Comparison of ENCODE assay signal across 14 mouse cellular contexts in the genomic region with DNA sequence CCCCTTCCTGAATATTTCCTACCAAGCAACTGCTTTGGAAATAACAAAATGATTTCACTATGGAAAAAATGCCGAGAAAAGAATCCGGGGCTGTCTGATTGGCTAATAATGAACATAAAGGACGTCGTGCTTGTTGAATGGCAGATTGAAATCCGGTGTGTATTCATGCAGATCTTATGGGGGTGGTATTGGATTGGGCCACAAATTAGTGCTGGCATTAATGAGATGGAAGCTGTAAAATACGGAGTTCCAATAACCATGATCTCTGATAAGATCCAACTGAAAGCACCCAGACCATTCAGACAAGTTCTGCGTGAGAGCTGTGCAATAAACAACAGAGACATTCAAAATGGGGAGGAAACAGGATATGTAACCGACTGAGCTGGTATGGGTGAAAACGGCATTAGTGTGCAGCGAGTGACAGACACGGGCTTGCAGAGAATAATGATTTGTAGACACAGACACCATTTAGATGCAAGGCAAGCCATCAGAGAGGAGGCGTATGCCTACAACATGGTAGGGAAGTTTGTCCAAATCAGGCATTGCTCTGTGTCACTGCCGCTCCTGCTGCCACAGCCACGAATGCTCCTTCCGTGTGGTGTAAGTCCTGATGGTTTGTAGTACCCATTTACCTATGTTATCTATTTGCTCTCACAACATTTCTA. TPM values are rescaled to one million over a fixed set of nuclear protein-coding genes. Genes with fewer than 3 reads are reported as not detected.
DNase-seq lines count a peak whose midpoint lies in the region; ATAC-seq lines count a peak whose summit lies in the region.
"Had no signal": no experiment of that assay in that cellular context is flagged by ENCODE, and none has a peak within 500 bp of the region (broad histone marks: within the 10 kb centered on the region; RNA-seq: fewer than 3 reads in every experiment).

No protein-coding gene starts in this region.

- WGBS in kidney, embryonic 15.5 days, result 51% methylated on average over 15 of the region's 15 CpGs
- 80% methylated on average over 15 of the region's 15 CpGs for WGBS in heart, embryonic 11.5 days (ENCODE audit: insufficient replicate concordance)

- H3K36me3 ChIP-seq in kidney, embryonic 15.5 days, result no peaks in the 10 kb centered on the region
- no peaks in the 10 kb centered on the region for H3K36me3 ChIP-seq in heart, embryonic 11.5 days (ENCODE audit: control insufficient read depth, insufficient read depth, low read length)
- H3K36me3 ChIP-seq: embryonic facial prominence, embryonic 13.5 days; intestine, embryonic 15.5 days; lung, embryonic 15.5 days had no signal

- DNase-seq in kidney, adult 9 months, result no peak
- peak; percentile 5 to 8 for DNase-seq in right cerebral cortex, adult 2 months (ENCODE audit: low spot score in 2 of 2)
- DNase-seq in right cerebral cortex, postnatal 25 days, result no peak
- peak; percentile 30 for DNase-seq in layer of hippocampus, postnatal 10 days (ENCODE audit: low spot score in 2 of 2)
- DNase-seq in lung, postnatal 10 days, result no peak
- DNase-seq: adrenal gland, postnatal 25 days; kidney, postnatal 4 days had no signal

- H3K9me3 ChIP-seq in kidney, embryonic 15.5 days (replicated peaks), result no peaks in the 10 kb centered on the region
- H3K9me3 ChIP-seq in heart, embryonic 11.5 days (replicated peaks; ENCODE audit: control insufficient read depth, low read length), result no peaks in the 10 kb centered on the region
- H3K9me3 ChIP-seq: embryonic facial prominence, embryonic 13.5 days; G1E; intestine, embryonic 15.5 days; lung, embryonic 15.5 days had no signal

- ATAC-seq in kidney, embryonic 15.5 days (replicated peaks; ENCODE audit: low FRiP score), result no peak
- ATAC-seq in heart, embryonic 11.5 days (replicated peaks; ENCODE audit: insufficient number of reproducible peaks, low FRiP score, low TSS enrichment), result no peak
- ATAC-seq: intestine, embryonic 15.5 days had no signal

- H3K4me3 ChIP-seq in kidney, embryonic 15.5 days (replicated peaks), result no peak overlapping the region
- H3K4me3 ChIP-seq in heart, embryonic 11.5 days (ENCODE audit: low read depth, low read length), result no peak overlapping the region
- H3K4me3 ChIP-seq: embryonic facial prominence, embryonic 13.5 days; intestine, embryonic 15.5 days; lung, embryonic 15.5 days had no signal

- peaks cover 12% of the 10 kb centered on the region; the same call in 1 of the 2 replicates for H3K4me1 ChIP-seq in kidney, embryonic 15.5 days
- H3K4me1 ChIP-seq in heart, embryonic 11.5 days (ENCODE audit: control insufficient read depth, insufficient read depth, low read length), result no peaks in the 10 kb centered on the region
- H3K4me1 ChIP-seq: embryonic facial prominence, embryonic 13.5 days; intestine, embryonic 15.5 days; lung, embryonic 15.5 days had no signal

- no peak overlapping the region for H3K9ac ChIP-seq in kidney, embryonic 15.5 days
- no peak overlapping the region for H3K9ac ChIP-seq in heart, embryonic 11.5 days (ENCODE audit: low read depth, low read length)
- H3K9ac ChIP-seq: embryonic facial prominence, embryonic 13.5 days; intestine, embryonic 15.5 days; lung, embryonic 15.5 days had no signal

- peak overlapping the region; percentile 4; the same call in 1 of the 2 replicates for H3K4me2 ChIP-seq in kidney, embryonic 15.5 days
- H3K4me2 ChIP-seq in heart, embryonic 11.5 days, result no peak overlapping the region
- H3K4me2 ChIP-seq: embryonic facial prominence, embryonic 13.5 days; intestine, embryonic 15.5 days; liver, embryonic 11.5 days; lung, embryonic 15.5 days had no signal

- H3K27me3 ChIP-seq in kidney, embryonic 15.5 days, result no peaks in the 10 kb centered on the region
- H3K27me3 ChIP-seq in heart, embryonic 11.5 days (ENCODE audit: control insufficient read depth, insufficient read depth, low read length), result no peaks in the 10 kb centered on the region
- H3K27me3 ChIP-seq: embryonic facial prominence, embryonic 13.5 days; intestine, embryonic 15.5 days; lung, embryonic 15.5 days had no signal

- no peak overlapping the region for H3K27ac ChIP-seq in kidney, embryonic 15.5 days
- no peak overlapping the region for H3K27ac ChIP-seq in heart, embryonic 11.5 days (ENCODE audit: low read depth, low read length)
- H3K27ac ChIP-seq: embryonic facial prominence, embryonic 13.5 days; intestine, embryonic 15.5 days; lung, embryonic 15.5 days had no signal

RNA-seq across cellular contexts. Expression of gene Bend4, which starts 38.9 kb away (rescaled TPM):
- polyA plus RNA-seq in kidney, embryonic 15.5 days (2015; fragmentation: Nextera tagmentation; extraction: Ambion mirVana), result 6.6 and 7.2 TPM in 2 replicates
- 10 to 100 TPM; 12.2 to 12.8 TPM for total RNA-seq in layer of hippocampus, postnatal 10 days (2021)
- polyA plus RNA-seq in heart, embryonic 11.5 days (2014; fragmentation: Nextera tagmentation; extraction: Ambion mirVana), result 24.8 and 25.7 TPM in 2 replicates

Comparison
In these comparisons a context has a peak if more than half of its experiments do, and no peak if none do; other contexts are left out.
1. DNase-seq: peak in right cerebral cortex, adult 2 months (2 of 2) and layer of hippocampus, postnatal 10 days (2 of 2); none in kidney, adult 9 months (single experiment), right cerebral cortex, postnatal 25 days (single experiment) and lung, postnatal 10 days (single experiment).